Mouse (Mus musculus): ENCODE data around the gene Aplp2. TPM values are rescaled to one million over a fixed set of nuclear protein-coding genes. Genes with fewer than 3 reads are reported as not detected.

Gene Aplp2
- polyA plus RNA-seq, 1 experiment from 2014 or later = 178 TPM

DNA sequence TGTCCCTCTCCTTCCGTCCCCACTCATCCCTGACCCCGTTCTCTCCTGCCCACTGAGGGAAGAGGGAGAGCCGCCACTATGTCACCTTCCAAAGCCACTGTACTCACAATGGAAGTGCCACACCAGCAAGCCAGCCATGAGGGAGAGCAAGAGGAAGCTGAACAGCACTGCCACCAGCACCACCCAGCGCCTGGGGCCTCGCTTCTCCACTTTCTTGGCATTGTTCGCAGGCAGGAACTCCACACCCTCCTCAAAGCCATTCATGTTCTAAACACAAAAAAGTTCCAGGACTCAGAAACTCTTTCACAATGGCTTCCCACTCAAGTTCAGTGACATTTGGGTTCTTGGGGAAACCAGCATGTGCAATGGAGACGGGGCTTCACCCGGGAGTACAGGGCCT lies 103.2 kb downstream of the Aplp2 start:
- Histone ChIP-seq H3K4me2 (ENCODE audit: low read depth, low read length) (no peak overlapping the region), H3K36me3 (replicated peaks; ENCODE audit: insufficient read depth, low read length) (no peaks in the 10 kb centered on the region), H3K4me3 (ENCODE audit: low read depth, low read length) (no peak overlapping the region), H3K4me1 (ENCODE audit: insufficient read depth) (no peaks in the 10 kb centered on the region), H3K9me3 (ENCODE audit: low read length) (no peaks in the 10 kb centered on the region), H3K27me3 (ENCODE audit: insufficient read depth, low read length) (no peaks in the 10 kb centered on the region), H3K9ac (replicated peaks) (no peak overlapping the region), H3K27ac (ENCODE audit: low read depth) (no peak overlapping the region)
- TF ChIP-seq EP300 (IDR thresholded peaks at IDR 0.05; ENCODE audit: low read depth) (no peak), CTCF (IDR thresholded peaks at IDR 0.05; ENCODE audit: low read depth) (no peak)
- no peak for ATAC-seq
- no peak for DNase-seq
- WGBS (ENCODE audit: insufficient replicate concordance) = 81% methylated on average over 8 of the region's 8 CpGs

Other genes with a start within 250 kb of the Aplp2 start
- 4.9 and 6.7 TPM in 2 replicates for gene Zbtb44, start 181.2 kb downstream of the Aplp2 start, polyA plus RNA-seq (2015; fragmentation: Nextera tagmentation; extraction: Ambion mirVana)
- gene St14, start 80.0 kb downstream of the Aplp2 start, polyA plus RNA-seq (2015; fragmentation: Nextera tagmentation; extraction: Ambion mirVana) = 0.69 and 0.99 TPM in 2 replicates
- gene Prdm10, start 68.7 kb upstream of the Aplp2 start, polyA plus RNA-seq (2015; fragmentation: Nextera tagmentation; extraction: Ambion mirVana) = 1.3 and 1.5 TPM in 2 replicates
- 5.3 TPM in 2 replicates for gene Nfrkb, start 174.4 kb upstream of the Aplp2 start, polyA plus RNA-seq (2015; fragmentation: Nextera tagmentation; extraction: Ambion mirVana)